Mouse (Mus musculus) MEL (cell line): ENCODE data around the gene Shisa8.

Experiments used
- CTCF ChIP-seq, 3 experiments: IDR thresholded peaks in 2 of 3; conservative IDR thresholded peaks in 1 of 3; 2 replicates each; pipeline ENCODE4 v1.5.1; 2011 to 2012; ENCODE audit warnings: low read length in 3 of 3, low read depth in 2 of 3, mild to moderate bottlenecking in 2 of 3, improper control_type of control experiment in 1 of 3, inconsistent platforms in 1 of 3, mixed read lengths in 1 of 3, moderate library complexity in 1 of 3; ENCODE audit not compliant: control insufficient read depth in 1 of 3, insufficient read depth in 1 of 3, poor library complexity in 1 of 3, severe bottlenecking in 1 of 3
- MAZ ChIP-seq: IDR thresholded peaks from 2 replicates; pipeline ENCODE4 v1.6.1; 2012; ENCODE audit warnings: low read depth, mild to moderate bottlenecking, inconsistent platforms, low read length, improper control_type of control experiment
- POLR2A ChIP-seq, 2 experiments: IDR thresholded peaks; 2 replicates each; pipeline ENCODE4 v1.6.1; 2011 to 2012; ENCODE audit warnings: low read length in 2 of 2, mild to moderate bottlenecking in 2 of 2, control low read depth in 1 of 2, improper control_type of control experiment in 1 of 2, low read depth in 1 of 2, moderate library complexity in 1 of 2; ENCODE audit not compliant: control insufficient read depth in 1 of 2, insufficient read depth in 1 of 2, poor library complexity in 1 of 2
- RAD21 ChIP-seq: IDR thresholded peaks from 2 replicates; pipeline ENCODE4 v1.6.1; 2011; ENCODE audit warnings: mild to moderate bottlenecking, low read depth, low read length, improper control_type of control experiment

DNA sequence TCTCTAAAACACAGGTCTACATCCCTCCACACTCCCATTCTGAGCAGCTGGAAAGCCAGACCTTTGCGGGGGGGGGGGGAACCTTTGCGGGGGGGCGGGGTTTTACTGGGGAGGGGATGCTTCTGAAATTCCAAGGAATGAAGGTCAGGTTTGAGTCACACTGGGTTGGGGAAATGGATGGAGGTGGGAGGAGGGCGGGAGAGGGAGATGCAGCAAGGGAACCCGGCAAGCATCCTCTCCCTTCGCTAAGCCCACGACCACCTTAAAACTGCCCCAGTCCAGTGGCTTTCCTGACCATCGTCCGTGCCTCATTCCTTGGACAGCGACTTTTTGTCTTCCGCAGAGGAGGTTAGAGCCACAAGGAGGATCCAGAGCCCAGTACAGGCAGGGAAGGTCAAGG is 1.3 kb downstream of the Shisa8 start:
- TF ChIP-seq RAD21 = no peak
- TF ChIP-seq POLR2A (IDR thresholded peaks at IDR 0.05; ENCODE audit: control insufficient read depth in 1 of 2, insufficient read depth in 1 of 2, low read depth in 1 of 2, low read length in 2 of 2, poor library complexity in 1 of 2) = no peak
- no peak for TF ChIP-seq MAZ
- TF ChIP-seq CTCF (IDR thresholded peaks at IDR 0.05 in 2 of 3, conservative IDR thresholded peaks at IDR 0.05 in 1 of 3; ENCODE audit: control insufficient read depth in 1 of 3, insufficient read depth in 1 of 3, low read depth in 2 of 3, low read length in 3 of 3, poor library complexity in 1 of 3, severe bottlenecking in 1 of 3) = no peak
